Mouse (Mus musculus) macrophage (primary cell): ENCODE measurements around the gene Trappc1. TPM values are rescaled to one million over a fixed set of nuclear protein-coding genes. Genes with fewer than 3 reads are reported as not detected.

Source experiments
- H3K27ac ChIP-seq: fragments of 350-480 bp; formaldehyde crosslinking; 2 replicates; pipeline ENCODE4 v1.9.0; 2021
- H3K36me3 ChIP-seq: fragments of 350-480 bp; formaldehyde crosslinking; 2 replicates; pipeline ENCODE4 v1.9.0; 2021; ENCODE audit errors: inconsistent target
- H3K4me3 ChIP-seq: fragments of 350-480 bp; formaldehyde crosslinking; 2 replicates; pipeline ENCODE4 v1.9.0; 2021; ENCODE audit errors: inconsistent target
- H3K79me2 ChIP-seq: fragments of 350-480 bp; formaldehyde crosslinking; 2 replicates; pipeline ENCODE4 v1.9.0; 2021; ENCODE audit errors: inconsistent target
- WGBS: methylation state at CpG from one replicate; pipeline ENCODE4 v1.1.7; 2026; ENCODE audit warnings: inconsistent platforms; ENCODE audit not compliant: missing documents; 5-methylcytosine and 5-hydroxymethylcytosine counted together
- polyA plus RNA-seq: library from polyadenylated mRNA; stranded (reverse); fragments of 250-400 nt; gene quantifications from 3 replicates; pipeline ENCODE4 v1.2.4, GENCODE M21; 2018; ENCODE audit warnings: inconsistent platforms

Trappc1 gene
- polyA plus RNA-seq, 1 experiment from 2014 or later: 103 TPM

GRCm38 (mm10) chr11:69369215-69369989 is 45.6 kb downstream of the Trappc1 start, which contains the start of gene Chd3:
Gene Chd3 (minus strand): TSS chr11:69369406.
- Histone ChIP-seq H3K27ac (peak within 1 kb of the TSS; percentile 89), H3K79me2 (peaks cover 12% of the 10 kb centered on the region; the same call in 1 of the 2 replicates), H3K36me3 (no peaks in the 10 kb centered on the region), H3K4me3 (peak within 1 kb of the TSS; percentile 43)
- 13% methylated on average over 11 of the region's 34 CpGs for WGBS

- Histone ChIP-seq H3K79me2 (peaks cover 7% of the 10 kb centered on the region; the same call in 1 of the 2 replicates), H3K36me3 (no peaks in the 10 kb centered on the region), H3K27ac (no peak overlapping the region), H3K4me3 (no peak overlapping the region; the same call in 1 of the 2 replicates)
- WGBS: 20% methylated on average over 1 of the region's 2 CpGs
Measured at GRCm38 (mm10) chr11:69369990-69370816, 46.4 kb downstream of the Trappc1 start.

- Histone ChIP-seq H3K79me2 (peaks cover under 1% of the 10 kb centered on the region; the same call in 1 of the 2 replicates), H3K4me3 (no peak overlapping the region), H3K27ac (no peak overlapping the region), H3K36me3 (no peaks in the 10 kb centered on the region)
- 75% methylated on average over 7 of the region's 9 CpGs for WGBS
Measured at GRCm38 (mm10) chr11:69370817-69371215, 47.0 kb downstream of the Trappc1 start.

- WGBS: 88% methylated on average over 12 of the region's 12 CpGs
- Histone ChIP-seq H3K79me2 (no peaks in the 10 kb centered on the region), H3K36me3 (no peaks in the 10 kb centered on the region), H3K4me3 (no peak overlapping the region), H3K27ac (no peak overlapping the region)
Measured at GRCm38 (mm10) chr11:69371601-69372000, 47.8 kb downstream of the Trappc1 start.

DNA sequence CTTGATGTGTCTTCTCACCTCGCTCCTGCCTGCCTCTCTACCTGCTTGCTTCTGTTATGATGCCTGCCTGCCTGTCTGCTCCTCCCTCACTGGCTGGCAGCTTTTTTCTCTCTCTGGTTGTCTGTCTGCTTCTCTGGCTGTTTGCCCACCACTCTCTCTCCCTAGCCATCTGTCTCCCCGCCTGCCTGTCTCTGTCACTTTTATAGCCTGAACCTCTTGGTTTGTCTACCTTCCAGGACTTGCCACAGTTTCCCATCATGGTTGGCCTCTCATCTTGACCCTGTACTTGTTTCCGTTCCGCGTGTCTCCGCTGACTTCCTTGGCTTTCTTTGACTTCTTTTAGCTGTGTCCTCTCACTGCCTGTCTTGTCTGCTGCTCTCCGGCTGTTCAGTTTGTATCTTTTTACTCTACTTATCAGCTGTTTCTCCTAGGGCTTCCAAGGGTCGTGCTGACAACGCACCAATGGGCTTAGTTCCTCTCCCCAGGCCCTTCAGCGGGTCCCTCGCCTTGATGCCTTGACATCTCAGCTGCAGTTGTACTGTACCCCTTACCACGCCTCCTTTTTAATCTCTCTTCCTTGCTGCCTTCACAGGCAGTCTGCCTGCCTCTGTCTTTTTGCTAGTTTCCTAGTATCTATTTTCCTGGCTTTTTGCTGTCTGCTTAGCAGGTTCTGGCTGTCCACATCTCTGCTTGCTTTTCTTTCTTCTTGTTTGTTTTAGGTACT is 48.4 kb downstream of the Trappc1 start:
- no peak overlapping the region for H3K4me3 ChIP-seq
- no peaks in the 10 kb centered on the region for H3K79me2 ChIP-seq
- 76% methylated on average over 12 of the region's 12 CpGs for WGBS
- H3K36me3 ChIP-seq: no peaks in the 10 kb centered on the region
- no peak overlapping the region for H3K27ac ChIP-seq

DNA sequence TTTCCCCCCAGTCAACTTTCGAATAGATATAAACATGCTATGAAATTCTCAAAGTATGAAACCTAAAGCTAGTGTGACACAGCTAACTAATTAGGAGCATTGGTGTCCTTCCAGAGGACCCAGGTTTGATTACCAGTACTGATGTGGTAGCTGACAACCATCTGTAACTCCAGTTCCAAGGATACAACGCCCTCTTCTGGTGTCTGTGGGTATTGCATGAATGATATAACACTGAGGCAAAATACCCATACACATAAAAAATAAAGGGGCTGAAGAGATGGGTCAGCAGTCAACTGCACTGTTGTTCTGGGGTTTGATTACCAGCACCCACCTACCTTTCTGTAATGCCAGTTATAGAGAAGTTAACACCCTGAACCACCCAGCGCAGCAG is 49.0 kb downstream of the Trappc1 start:
- Histone ChIP-seq H3K79me2 (no peaks in the 10 kb centered on the region), H3K4me3 (no peak overlapping the region), H3K27ac (no peak overlapping the region), H3K36me3 (no peaks in the 10 kb centered on the region)
- WGBS: 64% methylated on average over 3 of the region's 3 CpGs

DNA sequence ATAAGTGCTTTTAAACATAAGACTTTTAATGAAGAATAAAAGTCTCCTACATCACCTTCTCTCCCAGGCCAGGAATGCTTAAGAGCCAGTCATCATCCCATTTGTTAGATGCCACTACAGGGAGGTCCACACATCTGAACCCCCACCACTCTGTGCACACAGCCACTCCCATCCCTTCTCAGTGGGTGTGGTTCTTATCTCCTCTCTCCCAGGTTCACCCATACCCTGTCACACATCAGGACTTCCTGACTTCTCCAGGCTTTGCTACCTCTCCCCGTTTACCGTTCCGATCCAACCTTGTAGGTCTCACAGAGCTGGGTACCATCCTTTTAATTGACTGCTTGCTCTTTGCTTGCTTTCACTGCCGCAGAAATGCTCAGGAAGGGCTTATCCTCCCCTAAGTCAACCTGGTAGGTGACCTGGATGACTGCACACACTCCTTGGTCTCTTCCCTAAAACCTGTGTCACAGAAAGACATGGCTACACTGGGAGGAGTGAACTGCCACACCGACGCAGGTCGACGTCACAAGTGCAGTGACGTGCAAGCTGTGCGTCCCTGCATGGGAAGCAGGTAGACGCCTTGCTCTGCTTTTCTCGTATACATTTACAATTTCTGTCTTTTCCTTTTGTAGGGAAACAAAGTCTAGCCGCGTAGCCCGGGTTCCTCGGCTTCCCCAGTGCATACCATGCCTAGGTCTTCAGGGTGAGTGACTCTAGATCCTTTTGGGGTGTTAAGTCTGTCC is 49.6 kb downstream of the Trappc1 start:
- 92% methylated on average over 16 of the region's 16 CpGs for WGBS
- Histone ChIP-seq H3K36me3 (no peaks in the 10 kb centered on the region), H3K79me2 (no peaks in the 10 kb centered on the region), H3K27ac (no peak overlapping the region), H3K4me3 (no peak overlapping the region)

Other genes starting within 250 kb of the Trappc1 start
- gene Vamp2, start 235.5 kb upstream of the Trappc1 start, polyA plus RNA-seq: 23.6 to 47.7 TPM (median 36.7 TPM) in 3 replicates
- gene Per1, start 228.8 kb upstream of the Trappc1 start, polyA plus RNA-seq: 8.8 to 17.5 TPM (median 11.6 TPM) in 3 replicates
- not detected in 3 replicates for gene Hes7, start 203.6 kb upstream of the Trappc1 start, polyA plus RNA-seq
- 0.14 to 0.29 TPM in 2 of 3 replicates, not detected in the other for gene 9130213A22Rik, start 201.4 kb upstream of the Trappc1 start, polyA plus RNA-seq
- gene Aloxe3, start 198.1 kb upstream of the Trappc1 start, polyA plus RNA-seq: 0.19 TPM in 1 of 3 replicates, not detected in the others
- gene Alox12b, start 167.0 kb upstream of the Trappc1 start, polyA plus RNA-seq: not detected in 3 replicates
- not detected in 3 replicates for gene Alox8, start 126.1 kb upstream of the Trappc1 start, polyA plus RNA-seq
- gene Gucy2e, start 86.9 kb upstream of the Trappc1 start, polyA plus RNA-seq: not detected in 3 replicates
- gene Cntrob, start 205 bp upstream of the Trappc1 start, polyA plus RNA-seq: 3.6 to 6.7 TPM (median 5.4 TPM) in 3 replicates
- 0.11 to 0.33 TPM (median 0.23 TPM) in 3 replicates for gene Kcnab3, start 2.3 kb downstream of the Trappc1 start, polyA plus RNA-seq
- 3.3 to 4.4 TPM (median 3.6 TPM) in 3 replicates for gene Rnf227, start 16.5 kb downstream of the Trappc1 start, polyA plus RNA-seq
- gene Chd3, start 45.4 kb downstream of the Trappc1 start, polyA plus RNA-seq: 43.6 to 105 TPM (median 82.3 TPM) in 3 replicates
- gene Naa38, start 71.5 kb downstream of the Trappc1 start, polyA plus RNA-seq: 60.0 to 104 TPM (median 95.8 TPM) in 3 replicates
- gene Cyb5d1, start 71.7 kb downstream of the Trappc1 start, polyA plus RNA-seq: 25.0 to 35.1 TPM (median 31.3 TPM) in 3 replicates
- 0.09 TPM in 1 of 3 replicates, not detected in the others for gene Tmem88, start 74.3 kb downstream of the Trappc1 start, polyA plus RNA-seq
- 4.5 to 15.0 TPM (median 11.0 TPM) in 3 replicates for gene Kdm6b, start 89.7 kb downstream of the Trappc1 start, polyA plus RNA-seq
- gene Dnah2, start 225.1 kb downstream of the Trappc1 start, polyA plus RNA-seq: 0.32 to 3.0 TPM (median 1.5 TPM) in 3 replicates
- gene Efnb3, start 236.2 kb downstream of the Trappc1 start, polyA plus RNA-seq: 0.06 TPM in 1 of 3 replicates, not detected in the others